Mouse (Mus musculus) R1 (cell line): ENCODE results near the gene Pf4.

Experiments
- DNase-seq: peaks from one replicate; pipeline ENCODE4 v3.0.0-alpha.2; 2018; ENCODE audit warnings: low read depth, low spot score

Gene Pf4

GRCm38 (mm10) chr5:90771880-90772653 lies at the start of gene Pf4:
TSS of gene Pf4 (plus strand) at chr5:90772435.
- DNase-seq, result no peak

- no peak for DNase-seq
Observed at GRCm38 (mm10) chr5:90722656-90723055, 49.6 kb upstream of the Pf4 start.

- no peak for DNase-seq
Observed at GRCm38 (mm10) chr5:90728254-90728653, 44.0 kb upstream of the Pf4 start.

- DNase-seq, result no peak
Observed at GRCm38 (mm10) chr5:90731480-90731879, 40.8 kb upstream of the Pf4 start.

- no peak for DNase-seq
Observed at GRCm38 (mm10) chr5:90742029-90742428, 30.2 kb upstream of the Pf4 start.

- DNase-seq, result no peak
Observed at GRCm38 (mm10) chr5:90753934-90754333, 18.3 kb upstream of the Pf4 start.

GRCm38 (mm10) chr5:90758020-90758605 lies 14.1 kb upstream of the Pf4 start:
- peak; percentile 23 for DNase-seq

GRCm38 (mm10) chr5:90759077-90760065 lies 12.9 kb upstream of the Pf4 start, which contains the start of gene Cxcl5:
TSS of gene Cxcl5 (plus strand) at chr5:90759360.
- peak; percentile 50 for DNase-seq

GRCm38 (mm10) chr5:90760303-90760702 lies 11.9 kb upstream of the Pf4 start:
- no peak for DNase-seq

- DNase-seq, result no peak
Observed at GRCm38 (mm10) chr5:90760844-90761243, 11.4 kb upstream of the Pf4 start.

- DNase-seq, result no peak
Observed at GRCm38 (mm10) chr5:90761834-90762233, 10.4 kb upstream of the Pf4 start.

- DNase-seq, result no peak
Observed at GRCm38 (mm10) chr5:90763912-90764665, 8.1 kb upstream of the Pf4 start.

- no peak for DNase-seq
Observed at GRCm38 (mm10) chr5:90765821-90766606, 6.2 kb upstream of the Pf4 start.

GRCm38 (mm10) chr5:90768218-90768617 lies 4.0 kb upstream of the Pf4 start, which contains the start of gene Ppbp:
TSS of gene Ppbp (plus strand) at chr5:90768518.
- peak; percentile 21 for DNase-seq

- no peak for DNase-seq
Observed at GRCm38 (mm10) chr5:90771369-90771768, 866 bp upstream of the Pf4 start.

- no peak for DNase-seq
Observed at GRCm38 (mm10) chr5:90775562-90775961, 3.3 kb downstream of the Pf4 start.

- peak; percentile 43 for DNase-seq
Observed at GRCm38 (mm10) chr5:90777621-90778020, 5.4 kb downstream of the Pf4 start.

- no peak for DNase-seq
Observed at GRCm38 (mm10) chr5:90778856-90779255, 6.6 kb downstream of the Pf4 start.

GRCm38 (mm10) chr5:90783697-90784096 lies 11.5 kb downstream of the Pf4 start:
- no peak for DNase-seq
